Mouse (Mus musculus) hematopoietic stem cell, adult 5-6 weeks (primary cell): ENCODE data around the gene Gm11172. TPM values are rescaled to one million over a fixed set of nuclear protein-coding genes. Genes with fewer than 3 reads are reported as not detected.

Source experiments
- ATAC-seq, 2 experiments: fragments of 125-278 bp in 1 of 2; replicated peaks in 1 of 2; 2 replicates each; pipeline ENCODE4 v1.8.0; 2016 to 2017; ENCODE audit warnings: inconsistent platforms in 2 of 2, mild to moderate bottlenecking in 2 of 2, moderate number of reproducible peaks in 2 of 2, low read depth in 1 of 2, moderate TSS enrichment in 1 of 2; ENCODE audit not compliant: low FRiP score in 2 of 2, poor library complexity in 2 of 2, severe bottlenecking in 2 of 2, insufficient read depth in 1 of 2, low TSS enrichment in 1 of 2
- total RNA-seq: library from RNA; stranded (forward); fragments of 172-1452, 232-1000 nt; gene quantifications from 2 replicates; pipeline ENCODE4 v1.2.3, GENCODE M21; 2017

The Gm11172 gene
- total RNA-seq, 1 experiment from 2014 or later = not detected

- no peak for ATAC-seq
These were observed 5.9 kb downstream of the Gm11172 start for GRCm38 (mm10) chr16:10818579-10819135.

GRCm38 (mm10) chr16:10819966-10820365 is 7.3 kb downstream of the Gm11172 start:
- no peak for ATAC-seq

GRCm38 (mm10) chr16:10821387-10821786 is 8.7 kb downstream of the Gm11172 start:
- ATAC-seq = no peak

GRCm38 (mm10) chr16:10824536-10824935 is 11.8 kb downstream of the Gm11172 start:
- no peak for ATAC-seq

- no peak for ATAC-seq
These were observed 13.1 kb downstream of the Gm11172 start for GRCm38 (mm10) chr16:10825840-10826239.

GRCm38 (mm10) chr16:10827269-10827668 is 14.6 kb downstream of the Gm11172 start:
- ATAC-seq = no peak

- 0 out of 4 replicates have a peak, but pooled peaks of 1 of the 2 experiments have one; percentile 27 for ATAC-seq
These were observed 15.2 kb downstream of the Gm11172 start for GRCm38 (mm10) chr16:10827766-10828460.

GRCm38 (mm10) chr16:10828461-10828805 is 15.7 kb downstream of the Gm11172 start:
- ATAC-seq = no peak

GRCm38 (mm10) chr16:10834542-10834910 is 21.8 kb downstream of the Gm11172 start:
- no peak for ATAC-seq

GRCm38 (mm10) chr16:10834911-10835587 is 22.3 kb downstream of the Gm11172 start, which contains the start of gene Rmi2:
TSS of gene Rmi2 (plus strand) at chr16:10835059.
- ATAC-seq = peak; percentile 71 to 79

GRCm38 (mm10) chr16:10836388-10836787 is 23.7 kb downstream of the Gm11172 start:
- no peak for ATAC-seq

- no peak for ATAC-seq
These were observed 24.5 kb downstream of the Gm11172 start for GRCm38 (mm10) chr16:10837250-10837649.

- peak in 1 of 2 experiments; percentile 10; a peak in 1 of 4 replicates for ATAC-seq
These were observed 25.2 kb downstream of the Gm11172 start for GRCm38 (mm10) chr16:10837903-10838302.

- ATAC-seq = peak; percentile 65 to 86
These were observed 26.0 kb downstream of the Gm11172 start for GRCm38 (mm10) chr16:10838487-10839245.

- ATAC-seq = no peak
These were observed 27.3 kb downstream of the Gm11172 start for GRCm38 (mm10) chr16:10840018-10840417.

GRCm38 (mm10) chr16:10842282-10842855 is 29.7 kb downstream of the Gm11172 start:
- no peak for ATAC-seq

GRCm38 (mm10) chr16:10843486-10844318 is 31.0 kb downstream of the Gm11172 start:
- ATAC-seq = peak; percentile 87 to 94
